Mouse (Mus musculus) midbrain, embryonic 12.5 days (tissue): ENCODE measurements around the gene P2ry12. TPM values are rescaled to one million over a fixed set of nuclear protein-coding genes. Genes with fewer than 3 reads are reported as not detected.

ENCODE experiments used
- ATAC-seq: fragments of 200-750 bp; cut with Nextera tagmentation; 2 replicates; pipeline ENCODE4 v1.8.0; 2017; ENCODE audit warnings: low read depth, moderate TSS enrichment, moderate library complexity; ENCODE audit not compliant: low FRiP score
- H3K27ac ChIP-seq: fragments of 300-500 bp; sonication (generic); replicated peaks from 2 replicates; pipeline ENCODE4 v1.5.1; 2016; ENCODE audit warnings: mild to moderate bottlenecking
- H3K27me3 ChIP-seq: fragments of 300-500 bp; sonication (generic); 2 replicates; pipeline ENCODE4 v1.6.1; 2016; ENCODE audit warnings: mild to moderate bottlenecking
- H3K36me3 ChIP-seq: fragments of 300-500 bp; sonication (generic); 2 replicates; pipeline ENCODE4 v1.6.1; 2016
- H3K4me1 ChIP-seq: fragments of 300-500 bp; sonication (generic); 2 replicates; pipeline ENCODE4 v1.6.1; 2016
- H3K4me2 ChIP-seq: fragments of 300-500 bp; sonication (generic); replicated peaks from 2 replicates; pipeline ENCODE4 v1.6.1; 2016; ENCODE audit warnings: mild to moderate bottlenecking, moderate library complexity
- H3K4me3 ChIP-seq: fragments of 300-500 bp; sonication (generic); 2 replicates; pipeline ENCODE4 v1.5.1; 2016; ENCODE audit warnings: mild to moderate bottlenecking
- H3K9ac ChIP-seq: fragments of 300-500 bp; sonication (generic); replicated peaks from 2 replicates; pipeline ENCODE4 v1.6.1; 2016; ENCODE audit warnings: mild to moderate bottlenecking, moderate library complexity
- H3K9me3 ChIP-seq: fragments of 300-500 bp; sonication (generic); 2 replicates; pipeline ENCODE4 v1.6.1; 2016; ENCODE audit warnings: mild to moderate bottlenecking
- WGBS: fragments of 180-500 bp; shearing (Covaris S2); methylation state at CpG from one replicate; pipeline ENCODE4 v1.1.7; 2016; 5-methylcytosine and 5-hydroxymethylcytosine counted together
- polyA plus RNA-seq: library from polyadenylated mRNA; unstranded; fragments of >200 nt; fragmentation: Nextera tagmentation; extraction: Ambion mirVana; gene quantifications from 2 replicates; pipeline ENCODE4 v1.2.1, GENCODE M21; 2016

Gene P2ry12
- 4.3 and 4.9 TPM in 2 replicates for polyA plus RNA-seq

- Histone ChIP-seq H3K4me1 (peaks cover 10% of the 10 kb centered on the region), H3K9me3 (no peaks in the 10 kb centered on the region), H3K27me3 (no peaks in the 10 kb centered on the region), H3K4me3 (no peak within 1 kb of the TSS), H3K9ac (no peak within 1 kb of the TSS), H3K36me3 (0 out of 2 replicates have a peak, but pooled peaks cover 3% of the 10 kb centered on the region), H3K27ac (no peak within 1 kb of the TSS), H3K4me2 (peak within 1 kb of the TSS; percentile 19; the same call in 1 of the 2 replicates)
- peak; percentile 79 for ATAC-seq
- WGBS, result 19% methylated on average over 7 of the region's 7 CpGs
These were observed at the start of gene P2ry12 for GRCm38 (mm10) chr3:59262704-59263103. P2ry12 (minus strand) TSS chr3:59262871.

DNA sequence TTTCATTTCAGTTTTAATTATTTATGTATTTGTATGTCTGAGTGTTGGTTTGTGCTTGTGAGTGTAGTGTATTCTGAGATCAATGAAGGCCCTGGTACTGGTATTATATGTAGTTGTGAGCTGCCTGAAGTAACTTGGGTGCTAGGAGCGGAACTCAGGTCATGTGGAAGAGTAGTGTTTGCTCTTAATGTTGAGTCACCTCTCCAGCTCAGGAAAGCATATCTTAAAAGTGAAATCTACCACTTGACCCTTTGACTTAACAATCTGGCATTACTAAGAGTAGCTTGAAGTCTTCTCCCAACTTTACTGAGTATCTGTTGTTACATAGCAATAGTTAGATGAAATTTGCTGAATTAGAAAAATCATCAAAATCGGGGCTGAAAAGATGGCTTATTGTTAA lies 42.8 kb upstream of the P2ry12 start:
- 93% methylated on average over 2 of the region's 2 CpGs for WGBS
- no peaks in the 10 kb centered on the region for H3K4me1 ChIP-seq
- ATAC-seq, result no peak
- no peak overlapping the region for H3K9ac ChIP-seq
- H3K27ac ChIP-seq, result no peak overlapping the region
- H3K9me3 ChIP-seq, result no peaks in the 10 kb centered on the region
- no peak overlapping the region for H3K4me3 ChIP-seq
- H3K36me3 ChIP-seq, result no peaks in the 10 kb centered on the region
- no peak overlapping the region for H3K4me2 ChIP-seq
- no peaks in the 10 kb centered on the region for H3K27me3 ChIP-seq

DNA sequence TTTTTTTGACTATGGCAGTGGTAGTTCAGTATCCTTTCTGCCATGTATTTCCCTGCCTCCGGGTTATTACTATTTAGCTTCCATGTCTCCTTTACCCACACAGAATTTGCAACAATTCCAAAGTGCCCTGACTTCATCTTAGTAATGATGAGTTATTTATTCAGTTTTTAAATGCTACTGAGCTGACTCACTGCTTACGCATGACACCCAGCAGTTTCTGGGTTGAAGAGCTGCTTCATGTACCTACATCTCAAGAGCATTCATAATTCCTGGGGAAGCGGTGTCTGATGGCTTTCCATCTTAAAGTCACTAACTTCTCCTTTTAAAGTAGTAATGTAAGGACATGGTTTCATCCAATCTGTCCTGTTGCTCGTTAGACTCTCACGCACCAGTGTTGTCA lies 42.3 kb upstream of the P2ry12 start:
- no peak overlapping the region for H3K4me3 ChIP-seq
- no peak overlapping the region for H3K27ac ChIP-seq
- no peaks in the 10 kb centered on the region for H3K36me3 ChIP-seq
- ATAC-seq, result no peak
- H3K9me3 ChIP-seq, result no peaks in the 10 kb centered on the region
- H3K4me1 ChIP-seq, result no peaks in the 10 kb centered on the region
- WGBS, result 96% methylated on average over 5 of the region's 5 CpGs
- no peak overlapping the region for H3K9ac ChIP-seq
- H3K27me3 ChIP-seq, result no peaks in the 10 kb centered on the region
- H3K4me2 ChIP-seq, result no peak overlapping the region

DNA sequence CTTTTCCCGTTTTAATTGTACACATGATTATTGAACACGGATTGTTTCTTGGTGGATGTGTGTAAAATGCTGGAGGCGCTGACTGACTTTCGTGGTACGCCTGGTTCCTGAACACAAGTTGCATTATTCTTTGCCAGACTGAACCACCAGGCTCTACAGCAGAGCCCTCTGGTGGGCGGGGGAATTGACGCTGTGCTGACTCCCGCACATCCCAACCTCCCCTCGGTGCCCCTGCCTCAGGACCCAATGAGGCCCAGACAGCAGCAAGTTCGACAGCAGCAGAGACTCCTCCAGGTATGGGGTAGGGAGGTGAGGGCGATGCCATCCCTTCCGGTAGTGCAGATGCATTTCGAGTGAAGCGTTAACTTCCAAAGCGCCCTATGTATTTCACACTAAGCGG lies 35.0 kb upstream of the P2ry12 start:
- no peaks in the 10 kb centered on the region for H3K9me3 ChIP-seq
- 86% methylated on average over 16 of the region's 16 CpGs for WGBS
- no peaks in the 10 kb centered on the region for H3K36me3 ChIP-seq
- H3K9ac ChIP-seq, result no peak overlapping the region
- no peak for ATAC-seq
- no peak overlapping the region for H3K27ac ChIP-seq
- H3K4me2 ChIP-seq, result no peak overlapping the region
- no peak overlapping the region for H3K4me3 ChIP-seq
- no peaks in the 10 kb centered on the region for H3K27me3 ChIP-seq
- no peaks in the 10 kb centered on the region for H3K4me1 ChIP-seq

DNA sequence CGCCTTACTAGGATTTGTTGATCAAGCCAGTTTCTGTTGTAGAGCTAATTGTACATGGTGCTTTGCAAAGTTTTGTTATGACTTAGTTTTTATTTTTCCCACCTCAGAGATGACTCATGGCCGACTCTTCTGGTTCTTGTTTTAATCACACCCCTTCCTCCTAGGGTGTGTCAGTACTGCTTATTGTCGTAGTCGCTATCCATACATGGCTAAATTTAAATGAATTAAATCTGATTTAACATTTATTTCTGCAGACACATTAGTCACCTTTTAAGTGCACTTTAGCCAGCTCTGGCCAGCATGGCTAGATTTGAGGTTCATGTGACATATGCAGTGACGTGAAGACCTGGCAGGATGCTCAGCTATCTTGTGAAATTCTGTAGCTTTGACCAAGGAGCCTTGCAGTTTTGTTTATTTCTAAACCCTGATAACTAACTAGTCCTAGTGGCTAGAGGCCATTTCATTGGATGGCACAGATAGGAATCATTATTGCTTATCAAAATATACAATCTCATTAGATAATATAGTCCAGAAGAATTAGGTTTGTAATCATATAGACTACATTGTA lies 34.0 kb upstream of the P2ry12 start:
- H3K4me2 ChIP-seq, result no peak overlapping the region
- no peaks in the 10 kb centered on the region for H3K9me3 ChIP-seq
- no peak overlapping the region for H3K27ac ChIP-seq
- no peaks in the 10 kb centered on the region for H3K4me1 ChIP-seq
- H3K36me3 ChIP-seq, result no peaks in the 10 kb centered on the region
- ATAC-seq, result no peak
- H3K4me3 ChIP-seq, result no peak overlapping the region
- H3K9ac ChIP-seq, result no peak overlapping the region
- no peaks in the 10 kb centered on the region for H3K27me3 ChIP-seq
- WGBS, result 93% methylated on average over 5 of the region's 5 CpGs

- Histone ChIP-seq H3K27me3 (no peaks in the 10 kb centered on the region), H3K36me3 (no peaks in the 10 kb centered on the region), H3K4me2 (no peak overlapping the region), H3K4me3 (no peak overlapping the region), H3K9me3 (no peaks in the 10 kb centered on the region), H3K4me1 (no peaks in the 10 kb centered on the region), H3K9ac (no peak overlapping the region), H3K27ac (no peak overlapping the region)
- WGBS, result 91% methylated on average over 16 of the region's 16 CpGs
- no peak for ATAC-seq
These were observed 33.3 kb upstream of the P2ry12 start for GRCm38 (mm10) chr3:59295699-59296562.

GRCm38 (mm10) chr3:59293437-59294199 lies 30.9 kb upstream of the P2ry12 start:
- Histone ChIP-seq H3K27me3 (no peaks in the 10 kb centered on the region), H3K27ac (no peak overlapping the region), H3K9me3 (no peaks in the 10 kb centered on the region), H3K4me1 (no peaks in the 10 kb centered on the region), H3K4me3 (no peak overlapping the region), H3K36me3 (no peaks in the 10 kb centered on the region), H3K9ac (no peak overlapping the region), H3K4me2 (no peak overlapping the region)
- 81% methylated on average over 5 of the region's 5 CpGs for WGBS
- ATAC-seq, result no peak

GRCm38 (mm10) chr3:59290551-59290950 lies 27.9 kb upstream of the P2ry12 start:
- Histone ChIP-seq H3K9me3 (no peaks in the 10 kb centered on the region), H3K9ac (no peak overlapping the region), H3K4me3 (no peak overlapping the region), H3K27ac (no peak overlapping the region), H3K4me1 (no peaks in the 10 kb centered on the region), H3K27me3 (no peaks in the 10 kb centered on the region), H3K36me3 (no peaks in the 10 kb centered on the region), H3K4me2 (no peak overlapping the region)
- 77% methylated on average over 2 of the region's 2 CpGs for WGBS
- ATAC-seq, result no peak

DNA sequence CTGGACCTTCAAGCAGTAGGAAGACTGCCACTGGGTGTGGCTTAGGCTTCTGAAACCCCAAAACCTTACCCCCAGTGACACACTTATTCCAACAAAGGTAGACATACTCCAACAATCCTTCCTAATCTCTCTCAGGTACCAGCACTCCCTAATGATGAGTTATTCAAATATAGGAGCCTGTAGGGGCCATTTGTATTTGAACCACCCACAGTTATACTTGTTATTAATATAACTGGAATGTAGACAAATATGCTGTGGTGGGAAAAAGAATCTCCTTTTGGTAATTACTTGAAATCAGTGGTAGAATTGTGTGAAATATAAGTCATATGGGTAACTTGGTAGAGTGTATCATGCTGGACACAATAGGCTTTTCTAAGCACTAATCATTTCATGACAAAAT lies 15.9 kb upstream of the P2ry12 start:
- Histone ChIP-seq H3K4me2 (no peak overlapping the region), H3K9me3 (no peaks in the 10 kb centered on the region), H3K36me3 (no peaks in the 10 kb centered on the region), H3K4me1 (peaks cover 8% of the 10 kb centered on the region; the same call in 1 of the 2 replicates), H3K4me3 (no peak overlapping the region), H3K27me3 (no peaks in the 10 kb centered on the region), H3K9ac (no peak overlapping the region), H3K27ac (no peak overlapping the region)
- no peak for ATAC-seq

DNA sequence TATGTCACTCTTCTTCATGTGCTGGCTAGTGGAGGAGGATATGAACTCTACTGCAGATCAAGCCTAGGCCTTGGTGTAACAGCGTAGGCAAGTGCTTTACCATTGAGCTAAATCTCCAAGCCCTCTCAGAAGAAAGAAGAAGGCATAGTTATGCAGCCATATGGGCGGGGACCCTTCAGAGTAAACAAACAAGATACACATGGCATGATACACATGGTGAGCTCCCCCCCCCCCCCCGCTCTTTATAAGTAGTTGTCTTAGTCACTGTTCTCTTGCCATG lies 15.5 kb upstream of the P2ry12 start:
- H3K27me3 ChIP-seq, result no peaks in the 10 kb centered on the region
- H3K4me2 ChIP-seq, result no peak overlapping the region
- H3K9me3 ChIP-seq, result no peaks in the 10 kb centered on the region
- no peak for ATAC-seq
- no peak overlapping the region for H3K4me3 ChIP-seq
- H3K9ac ChIP-seq, result no peak overlapping the region
- H3K4me1 ChIP-seq, result peaks cover 8% of the 10 kb centered on the region; the same call in 1 of the 2 replicates
- no peaks in the 10 kb centered on the region for H3K36me3 ChIP-seq
- 73% methylated on average over 3 of the region's 3 CpGs for WGBS
- 0 out of 2 replicates have a peak overlapping the region, but pooled peaks have one; percentile 27 for H3K27ac ChIP-seq

DNA sequence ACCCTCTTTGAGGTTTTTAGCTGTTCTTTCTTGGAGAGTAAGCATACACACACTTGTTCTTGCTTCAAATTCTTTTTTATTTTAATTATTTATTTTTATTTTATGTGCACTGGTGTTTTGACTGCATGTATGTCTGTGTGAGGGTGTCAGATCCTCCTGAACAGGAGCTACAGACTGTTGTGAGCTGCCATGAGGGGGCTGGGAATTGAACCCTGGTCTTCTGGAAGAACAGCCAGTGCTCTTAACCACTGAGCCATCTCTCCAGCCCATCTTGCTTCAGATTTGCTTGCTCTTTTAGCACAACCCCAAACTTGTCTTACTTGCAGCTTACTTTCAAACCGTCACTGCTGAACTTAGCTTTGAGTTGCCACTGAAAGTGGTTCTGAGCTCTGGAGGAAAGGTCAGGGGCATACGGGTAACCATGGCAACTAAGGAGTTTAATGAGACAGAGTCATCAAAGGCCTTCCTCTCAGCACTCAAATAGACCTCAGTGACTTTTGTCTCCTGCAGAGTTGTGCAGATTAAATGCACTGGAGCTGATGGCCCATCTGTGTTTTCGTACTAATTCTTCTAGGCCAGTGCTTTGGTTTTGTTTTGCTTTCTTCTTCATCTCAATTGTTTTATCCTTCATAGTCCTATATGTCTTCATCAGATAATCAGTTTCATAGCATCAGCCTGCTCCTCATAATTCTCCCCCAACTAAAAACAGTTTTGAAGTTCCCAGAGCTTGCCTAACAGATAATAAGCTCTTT lies 15.0 kb upstream of the P2ry12 start:
- Histone ChIP-seq H3K4me1 (peaks cover 8% of the 10 kb centered on the region; the same call in 1 of the 2 replicates), H3K27me3 (no peaks in the 10 kb centered on the region), H3K36me3 (no peaks in the 10 kb centered on the region), H3K9me3 (no peaks in the 10 kb centered on the region), H3K9ac (no peak overlapping the region), H3K4me3 (no peak overlapping the region), H3K27ac (0 out of 2 replicates have a peak overlapping the region, but pooled peaks have one; percentile 27), H3K4me2 (no peak overlapping the region)
- peak; percentile 44; the same call in 1 of the 2 replicates for ATAC-seq
- 15% methylated on average over 3 of the region's 3 CpGs for WGBS
